Mouse (Mus musculus): ENCODE measurements at regions not wholly inside any gene's neighbourhood (a gene's known extent, or its start where the extent isn't known, plus 50 kb on each side); places are given as distances from the start of the nearest gene placed in this dataset.

DNA sequence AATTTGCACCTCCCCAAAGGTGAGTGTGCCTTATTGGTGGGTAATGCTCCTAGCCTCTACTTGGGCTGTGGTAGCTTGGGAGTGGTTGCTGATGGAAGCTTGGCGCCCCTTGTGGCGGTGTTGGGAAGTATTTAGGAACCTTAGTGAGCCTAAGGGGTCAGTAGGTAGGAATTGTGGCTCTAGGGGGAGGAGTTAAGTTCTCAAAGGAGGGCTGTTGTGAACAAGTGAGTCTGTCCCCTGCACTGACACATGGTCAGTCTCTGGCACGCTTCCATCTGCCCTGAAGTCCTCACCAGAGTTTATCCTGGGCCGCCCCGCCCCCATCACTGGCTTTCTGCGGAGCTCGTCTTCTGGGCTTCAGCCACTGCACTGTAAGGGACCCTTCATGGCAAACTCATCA lies 364.9 kb downstream of the Agtpbp1 start:
- ATAC-seq = no peak

DNA sequence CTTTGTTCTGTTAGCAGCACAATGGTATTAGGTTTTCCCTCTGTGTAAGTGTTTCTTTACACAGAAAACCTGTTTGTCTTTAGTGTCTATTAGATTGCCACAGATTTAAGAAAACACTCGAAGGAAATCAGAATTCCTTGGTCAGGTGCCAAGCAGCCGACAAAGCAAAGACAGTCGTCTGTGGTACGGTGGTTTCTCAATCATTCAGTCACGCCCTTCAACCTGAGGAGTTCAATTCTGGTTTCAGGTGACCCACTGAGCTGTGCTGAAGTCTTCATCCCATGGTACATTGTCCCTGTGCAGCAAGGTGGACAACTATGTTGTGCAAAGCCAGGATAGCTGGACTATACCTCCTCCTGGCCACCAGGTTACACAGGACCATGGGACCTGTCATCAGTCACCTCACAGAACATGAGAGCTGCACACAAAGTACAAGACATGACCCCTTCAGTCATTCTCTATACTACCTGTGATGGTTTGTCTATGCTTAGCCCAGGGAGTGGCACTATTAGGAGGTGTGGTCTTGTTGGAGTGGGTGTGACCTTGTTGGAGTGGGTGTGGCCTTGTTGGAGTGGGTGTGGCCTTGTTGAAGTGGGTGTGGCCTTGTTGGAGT lies 368.2 kb downstream of the Agtpbp1 start:
- H3K27ac ChIP-seq (ENCODE audit: low read length) = no peak overlapping the region
- no peaks in the 10 kb centered on the region for H3K36me3 ChIP-seq (ENCODE audit: control insufficient read depth, insufficient read depth, low read length)
- H3K4me1 ChIP-seq (ENCODE audit: control insufficient read depth, insufficient read depth, low read length) = no peaks in the 10 kb centered on the region
- H3K9me3 ChIP-seq (ENCODE audit: control insufficient read depth, low read length) = no peaks in the 10 kb centered on the region
- no peak overlapping the region for H3K4me3 ChIP-seq (ENCODE audit: low read length)
- no peaks in the 10 kb centered on the region for H3K27me3 ChIP-seq (replicated peaks; ENCODE audit: control insufficient read depth, insufficient read depth, low read length)
- H3K4me2 ChIP-seq (ENCODE audit: low read depth, low read length) = no peak overlapping the region
- H3K9ac ChIP-seq (ENCODE audit: low read depth, low read length) = no peak overlapping the region
- WGBS = 65% methylated on average over 5 of the region's 5 CpGs
- ATAC-seq = no peak

More for the DNA sequence above, 364.9 kb downstream of the Agtpbp1 start:
- H3K27ac ChIP-seq (ENCODE audit: low read length) = no peak overlapping the region
- no peak overlapping the region for H3K4me3 ChIP-seq (ENCODE audit: low read length)
- H3K27me3 ChIP-seq (replicated peaks; ENCODE audit: control insufficient read depth, insufficient read depth, low read length) = no peaks in the 10 kb centered on the region
- no peaks in the 10 kb centered on the region for H3K9me3 ChIP-seq (ENCODE audit: control insufficient read depth, low read length)
- H3K4me2 ChIP-seq (ENCODE audit: low read depth, low read length) = no peak overlapping the region
- no peak overlapping the region for H3K9ac ChIP-seq (ENCODE audit: low read depth, low read length)
- no peaks in the 10 kb centered on the region for H3K4me1 ChIP-seq (ENCODE audit: control insufficient read depth, insufficient read depth, low read length)
- no peaks in the 10 kb centered on the region for H3K36me3 ChIP-seq (ENCODE audit: control insufficient read depth, insufficient read depth, low read length)
- WGBS = 25% methylated on average over 7 of the region's 7 CpGs

DNA sequence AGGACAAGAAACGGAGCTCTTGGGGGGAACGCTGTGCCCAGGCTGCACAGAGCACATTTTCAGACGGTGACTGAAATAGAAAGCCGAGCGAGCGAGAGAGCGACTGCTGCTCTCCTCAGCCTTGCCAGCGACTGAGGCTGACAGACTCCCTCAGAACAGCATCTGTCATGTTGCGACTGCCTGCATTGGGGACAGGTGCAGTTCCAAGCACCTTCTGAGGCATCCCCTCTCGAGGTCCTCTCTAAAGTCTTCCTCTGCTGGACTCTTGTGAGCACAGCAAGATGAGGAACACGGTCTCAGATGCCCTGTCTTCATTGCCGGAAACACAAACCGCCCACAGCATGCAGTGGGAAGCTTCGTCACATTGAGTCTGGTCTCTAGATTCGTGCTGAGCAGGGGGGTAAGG lies 372.7 kb downstream of the Agtpbp1 start:
- H3K4me1 ChIP-seq (ENCODE audit: control insufficient read depth, insufficient read depth, low read length) = no peaks in the 10 kb centered on the region
- 82% methylated on average over 15 of the region's 15 CpGs for WGBS
- ATAC-seq = no peak

DNA sequence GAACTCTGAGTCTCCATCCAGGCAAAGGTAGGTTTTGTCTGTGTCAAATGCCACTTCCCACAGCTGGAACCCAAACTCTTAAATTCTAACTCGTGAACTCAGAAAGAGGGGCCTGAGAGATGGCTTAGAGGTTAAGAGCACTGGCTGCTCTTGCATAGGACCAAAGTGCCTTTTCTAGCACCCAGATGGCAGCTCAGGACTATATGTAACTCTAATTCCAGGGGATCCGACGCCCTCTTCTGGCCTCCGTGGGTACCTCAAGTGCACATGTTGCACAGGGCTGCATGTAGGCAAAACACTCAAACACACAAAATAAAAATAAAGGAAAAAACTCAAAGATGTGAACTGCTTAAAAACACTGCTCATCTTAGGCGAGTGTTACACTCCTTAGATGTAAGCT lies 374.2 kb downstream of the Agtpbp1 start:
- no peak overlapping the region for H3K4me2 ChIP-seq (ENCODE audit: low read depth, low read length)
- no peaks in the 10 kb centered on the region for H3K4me1 ChIP-seq (ENCODE audit: control insufficient read depth, insufficient read depth, low read length)
- no peak for ATAC-seq
- no peak overlapping the region for H3K4me3 ChIP-seq (ENCODE audit: low read length)
- WGBS = 70% methylated on average over 5 of the region's 5 CpGs
- H3K27me3 ChIP-seq (replicated peaks; ENCODE audit: control insufficient read depth, insufficient read depth, low read length) = no peaks in the 10 kb centered on the region
- H3K36me3 ChIP-seq (ENCODE audit: control insufficient read depth, insufficient read depth, low read length) = no peaks in the 10 kb centered on the region
- no peak overlapping the region for H3K27ac ChIP-seq (ENCODE audit: low read length)
- no peaks in the 10 kb centered on the region for H3K9me3 ChIP-seq (ENCODE audit: control insufficient read depth, low read length)
- no peak overlapping the region for H3K9ac ChIP-seq (ENCODE audit: low read depth, low read length)

More for the DNA sequence above, 372.7 kb downstream of the Agtpbp1 start:
- Histone ChIP-seq H3K27ac (ENCODE audit: low read length) (no peak overlapping the region), H3K4me3 (ENCODE audit: low read length) (no peak overlapping the region), H3K9ac (ENCODE audit: low read depth, low read length) (no peak overlapping the region), H3K9me3 (ENCODE audit: control insufficient read depth, low read length) (no peaks in the 10 kb centered on the region), H3K4me2 (ENCODE audit: low read depth, low read length) (no peak overlapping the region), H3K27me3 (replicated peaks; ENCODE audit: control insufficient read depth, insufficient read depth, low read length) (no peaks in the 10 kb centered on the region), H3K36me3 (ENCODE audit: control insufficient read depth, insufficient read depth, low read length) (no peaks in the 10 kb centered on the region)

DNA sequence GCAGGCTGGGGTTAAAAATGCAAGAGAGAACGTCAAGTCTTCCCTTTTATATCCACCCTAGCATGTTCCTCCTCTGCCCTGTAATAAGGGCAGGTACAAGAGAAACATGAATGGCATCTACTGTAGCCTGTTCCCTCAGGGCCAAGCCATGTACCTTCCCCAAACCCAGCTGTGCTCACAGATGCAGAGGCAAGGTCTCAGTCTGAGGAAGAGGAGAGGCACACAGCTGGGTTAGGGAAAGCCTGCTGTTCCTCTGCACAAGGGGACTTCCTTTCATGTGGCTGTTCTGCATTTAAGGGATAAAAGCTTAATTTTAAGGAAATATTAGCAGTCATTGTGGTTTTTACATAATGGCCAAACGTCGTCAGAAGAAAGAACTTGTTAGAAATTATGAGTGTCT lies 378.8 kb downstream of the Agtpbp1 start:
- no peaks in the 10 kb centered on the region for H3K27me3 ChIP-seq (replicated peaks; ENCODE audit: control insufficient read depth, insufficient read depth, low read length)
- no peak overlapping the region for H3K27ac ChIP-seq (ENCODE audit: low read length)
- no peaks in the 10 kb centered on the region for H3K36me3 ChIP-seq (ENCODE audit: control insufficient read depth, insufficient read depth, low read length)
- H3K9ac ChIP-seq (ENCODE audit: low read depth, low read length) = no peak overlapping the region
- 85% methylated on average over 3 of the region's 3 CpGs for WGBS
- H3K4me1 ChIP-seq (ENCODE audit: control insufficient read depth, insufficient read depth, low read length) = no peaks in the 10 kb centered on the region
- ATAC-seq = no peak
- H3K4me3 ChIP-seq (ENCODE audit: low read length) = no peak overlapping the region
- no peaks in the 10 kb centered on the region for H3K9me3 ChIP-seq (ENCODE audit: control insufficient read depth, low read length)
- H3K4me2 ChIP-seq (ENCODE audit: low read depth, low read length) = no peak overlapping the region

GRCm38 (mm10) chr13:59204506-59204905 lies 380.5 kb downstream of the Agtpbp1 start:
- no peaks in the 10 kb centered on the region for H3K27me3 ChIP-seq (replicated peaks; ENCODE audit: control insufficient read depth, insufficient read depth, low read length)

GRCm38 (mm10) chr13:59196311-59196710 lies 388.7 kb downstream of the Agtpbp1 start:
- no peak for ATAC-seq
- no peak overlapping the region for H3K4me2 ChIP-seq (ENCODE audit: low read depth, low read length)
- no peak overlapping the region for H3K27ac ChIP-seq (ENCODE audit: low read length)
- no peaks in the 10 kb centered on the region for H3K36me3 ChIP-seq (ENCODE audit: control insufficient read depth, insufficient read depth, low read length)
- no peak overlapping the region for H3K4me3 ChIP-seq (ENCODE audit: low read length)
- no peaks in the 10 kb centered on the region for H3K9me3 ChIP-seq (ENCODE audit: control insufficient read depth, low read length)
- H3K4me1 ChIP-seq (ENCODE audit: control insufficient read depth, insufficient read depth, low read length) = no peaks in the 10 kb centered on the region
- H3K27me3 ChIP-seq (replicated peaks; ENCODE audit: control insufficient read depth, insufficient read depth, low read length) = no peaks in the 10 kb centered on the region
- 74% methylated on average over 5 of the region's 5 CpGs for WGBS
- no peak overlapping the region for H3K9ac ChIP-seq (ENCODE audit: low read depth, low read length)

More at GRCm38 (mm10) chr13:59204506-59204905, 380.5 kb downstream of the Agtpbp1 start:
- no peak overlapping the region for H3K4me3 ChIP-seq (ENCODE audit: low read length)
- no peaks in the 10 kb centered on the region for H3K36me3 ChIP-seq (ENCODE audit: control insufficient read depth, insufficient read depth, low read length)
- WGBS = 80% methylated on average over 2 of the region's 2 CpGs
- no peak for ATAC-seq
- H3K4me1 ChIP-seq (ENCODE audit: control insufficient read depth, insufficient read depth, low read length) = no peaks in the 10 kb centered on the region
- no peaks in the 10 kb centered on the region for H3K9me3 ChIP-seq (ENCODE audit: control insufficient read depth, low read length)
- no peak overlapping the region for H3K27ac ChIP-seq (ENCODE audit: low read length)
- no peak overlapping the region for H3K9ac ChIP-seq (ENCODE audit: low read depth, low read length)
- H3K4me2 ChIP-seq (ENCODE audit: low read depth, low read length) = no peak overlapping the region

- H3K4me3 ChIP-seq (ENCODE audit: low read length) = no peak overlapping the region
- H3K36me3 ChIP-seq (ENCODE audit: control insufficient read depth, insufficient read depth, low read length) = no peaks in the 10 kb centered on the region
- WGBS = 81% methylated on average over 11 of the region's 11 CpGs
- no peak for ATAC-seq
- H3K27me3 ChIP-seq (replicated peaks; ENCODE audit: control insufficient read depth, insufficient read depth, low read length) = no peaks in the 10 kb centered on the region
- H3K9me3 ChIP-seq (ENCODE audit: control insufficient read depth, low read length) = no peaks in the 10 kb centered on the region
- H3K4me2 ChIP-seq (ENCODE audit: low read depth, low read length) = no peak overlapping the region
- H3K27ac ChIP-seq (ENCODE audit: low read length) = no peak overlapping the region
- no peak overlapping the region for H3K9ac ChIP-seq (ENCODE audit: low read depth, low read length)
- H3K4me1 ChIP-seq (ENCODE audit: control insufficient read depth, insufficient read depth, low read length) = peaks cover 2% of the 10 kb centered on the region; the same call in 1 of the 2 replicates
These were observed 382.1 kb downstream of the Ntrk2 start for GRCm38 (mm10) chr13:59188431-59188830.
